Mouse (Mus musculus) liver, postnatal 0 days (tissue): ENCODE results near the gene Dpp7.

ENCODE experiments used
- CTCF ChIP-seq: sonication (generic); IDR thresholded peaks from 2 replicates; pipeline ENCODE4 v1.5.1; 2016; ENCODE audit warnings: antibody characterized with exemption, low read depth
- EP300 ChIP-seq: IDR thresholded peaks from 2 replicates; pipeline ENCODE4 v1.6.1; 2016; ENCODE audit warnings: antibody characterized with exemption, low read depth, mild to moderate bottlenecking

GRCm38 (mm10) chr2:25303452-25303851 is 52.7 kb downstream of the Dpp7 start:
- TF ChIP-seq CTCF (no peak), EP300 (no peak)
